Mouse (Mus musculus): ENCODE measurements around the gene Pcnp.

DNA sequence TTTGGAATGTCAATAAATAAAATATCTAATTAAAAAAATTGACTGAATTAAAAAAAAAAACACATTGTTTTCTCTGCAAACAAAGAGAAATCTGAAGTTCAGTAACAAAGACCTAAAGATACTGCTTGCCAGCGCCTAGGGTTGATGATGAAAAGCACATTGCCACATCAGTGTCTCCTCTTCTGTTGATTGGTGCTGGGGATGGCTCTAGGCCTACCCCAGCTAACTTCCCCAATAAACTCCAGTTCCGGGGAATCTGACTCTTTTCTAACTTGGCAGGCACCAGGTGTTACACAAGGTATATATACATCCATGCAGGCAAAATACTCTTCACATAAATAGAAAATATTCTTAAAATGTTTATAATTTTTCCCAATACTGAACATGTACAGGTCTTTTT is 35.3 kb downstream of the Pcnp start:
- no peak for TF ChIP-seq CTCF (IDR thresholded peaks at IDR 0.05; ENCODE audit: borderline replicate concordance, insufficient read depth, low read length)
- TF ChIP-seq POLR2A (IDR thresholded peaks at IDR 0.05; ENCODE audit: low read depth, low read length): no peak

Data from embryonic fibroblast, embryonic 13.5 days (primary cell).